ENCODE assay signal across 14 mouse cellular contexts in genomic region chr7:141340476-141340875, GRCm38 (mm10). TPM values are rescaled to one million over a fixed set of nuclear protein-coding genes. Genes with fewer than 3 reads are reported as not detected.
A peak's percentile ranks its signal among the peaks of the same experiment; 100 is the strongest.
DNase-seq lines count a peak whose midpoint lies in the region; ATAC-seq and TF ChIP-seq lines count a peak whose summit lies in the region.
"Had no signal": no experiment of that assay in that cellular context is flagged by ENCODE, and none has a peak within 500 bp of the region (broad histone marks: within the 10 kb centered on the region; RNA-seq: fewer than 3 reads in every experiment).

No protein-coding gene starts in this region.

- no peak for ATAC-seq in embryonic facial prominence, embryonic 15.5 days (ENCODE audit: insufficient number of reproducible peaks, low FRiP score, low TSS enrichment, low read depth)
- ATAC-seq in lung, embryonic 16.5 days (ENCODE audit: low read depth) = peak; percentile 53
- no peak for ATAC-seq in monocyte, adult 5-6 weeks (replicated peaks; ENCODE audit: insufficient number of reproducible peaks, low FRiP score, low TSS enrichment, poor library complexity, severe bottlenecking)
- ATAC-seq: forebrain, embryonic 14.5 days had no signal

- no peak for TF ChIP-seq POLR2A in ES-Bruce4 (IDR thresholded peaks at IDR 0.05; ENCODE audit: insufficient read depth, low read length)

- H3K9me3 ChIP-seq in ES-Bruce4 (replicated peaks; ENCODE audit: control insufficient read depth, insufficient read depth, low read length, poor library complexity, severe bottlenecking) = no peaks in the 10 kb centered on the region
- no peaks in the 10 kb centered on the region for H3K9me3 ChIP-seq in embryonic facial prominence, embryonic 15.5 days (replicated peaks)
- no peaks in the 10 kb centered on the region for H3K9me3 ChIP-seq in lung, embryonic 16.5 days (ENCODE audit: control insufficient read depth, low read length)
- H3K9me3 ChIP-seq: hindbrain, embryonic 12.5 days; midbrain, embryonic 12.5 days had no signal

- no peaks in the 10 kb centered on the region for H3K27me3 ChIP-seq in ES-Bruce4 (ENCODE audit: control insufficient read depth, insufficient read depth, low read length, poor library complexity, severe bottlenecking)
- H3K27me3 ChIP-seq in embryonic facial prominence, embryonic 15.5 days = no peaks in the 10 kb centered on the region
- H3K27me3 ChIP-seq in lung, embryonic 16.5 days (ENCODE audit: control insufficient read depth, insufficient read depth, low read depth, low read length) = no peaks in the 10 kb centered on the region; the same call in 1 of the 2 replicates

- no peaks in the 10 kb centered on the region for H3K36me3 ChIP-seq in ES-Bruce4 (ENCODE audit: control insufficient read depth, insufficient read depth, low read length, poor library complexity, severe bottlenecking)
- H3K36me3 ChIP-seq in embryonic facial prominence, embryonic 15.5 days = peaks cover 4% of the 10 kb centered on the region; the same call in 1 of the 2 replicates
- peaks cover 3% of the 10 kb centered on the region; the same call in 1 of the 2 replicates for H3K36me3 ChIP-seq in lung, embryonic 16.5 days (ENCODE audit: control insufficient read depth, insufficient read depth, low read length)

- H3K27ac ChIP-seq in ES-Bruce4 (ENCODE audit: insufficient read depth, low read length) = peak overlapping the region; percentile 1; the same call in 1 of the 2 replicates
- no peak overlapping the region for H3K27ac ChIP-seq in embryonic facial prominence, embryonic 15.5 days (replicated peaks)
- peak overlapping the region; percentile 83 for H3K27ac ChIP-seq in lung, embryonic 16.5 days (ENCODE audit: low read length)
- H3K27ac ChIP-seq: hindbrain, embryonic 12.5 days; midbrain, embryonic 12.5 days had no signal

- no peak for TF ChIP-seq CTCF in ES-Bruce4 (IDR thresholded peaks at IDR 0.05; ENCODE audit: low read depth, low read length)

- H3K9ac ChIP-seq in ES-Bruce4 (ENCODE audit: low read depth, poor library complexity, severe bottlenecking) = no peak overlapping the region
- no peak overlapping the region for H3K9ac ChIP-seq in embryonic facial prominence, embryonic 15.5 days
- H3K9ac ChIP-seq in lung, embryonic 16.5 days (ENCODE audit: low read length) = peak overlapping the region; percentile 63
- H3K9ac ChIP-seq: hindbrain, embryonic 12.5 days; midbrain, embryonic 12.5 days had no signal

- WGBS in embryonic facial prominence, embryonic 15.5 days = 74% methylated on average over 6 of the region's 6 CpGs
- WGBS in lung, embryonic 16.5 days = 57% methylated on average over 6 of the region's 6 CpGs

- H3K4me3 ChIP-seq in ES-Bruce4 (ENCODE audit: low read depth, low read length) = no peak overlapping the region
- H3K4me3 ChIP-seq in embryonic facial prominence, embryonic 15.5 days (replicated peaks) = no peak overlapping the region
- H3K4me3 ChIP-seq in lung, embryonic 16.5 days (ENCODE audit: low read length) = peak overlapping the region; percentile 44
- H3K4me3 ChIP-seq: hindbrain, embryonic 12.5 days; midbrain, embryonic 12.5 days had no signal

- peak overlapping the region; percentile 56; the same call in 1 of the 2 replicates for H3K4me2 ChIP-seq in embryonic facial prominence, embryonic 15.5 days (replicated peaks)
- H3K4me2 ChIP-seq in lung, embryonic 16.5 days (ENCODE audit: low read depth, low read length) = peak overlapping the region; percentile 46
- H3K4me2 ChIP-seq: hindbrain, embryonic 12.5 days; midbrain, embryonic 12.5 days had no signal

- DNase-seq in kidney, postnatal 4 days = peak; percentile 46 to 66
- DNase-seq in spleen, adult 18-20 months = no peak
- DNase-seq in layer of hippocampus, postnatal 10 days (ENCODE audit: low spot score in 2 of 2) = no peak
- no peak for DNase-seq in heart, postnatal 10 days
- DNase-seq: cerebellum, postnatal 14 days; gastrocnemius, postnatal 36 days; layer of hippocampus, postnatal 36 days had no signal

- peaks cover 8% of the 10 kb centered on the region for H3K4me1 ChIP-seq in ES-Bruce4 (ENCODE audit: control insufficient read depth, insufficient read depth, low read length)
- H3K4me1 ChIP-seq in embryonic facial prominence, embryonic 15.5 days = peaks cover 18% of the 10 kb centered on the region
- H3K4me1 ChIP-seq in lung, embryonic 16.5 days (replicated peaks; ENCODE audit: control insufficient read depth, insufficient read depth, low read length) = peaks cover 18% of the 10 kb centered on the region

- intact Hi-C loops in heart, postnatal 10 days (cut with DNase I) = no loop called here

- peak; percentile 88; the same call in 1 of the 2 replicates for TF ChIP-seq EP300 in ES-Bruce4 (IDR thresholded peaks at IDR 0.05; ENCODE audit: insufficient read depth, low read depth, low read length)

RNA-seq across cellular contexts. Expression of gene Eps8l2, which starts 1.8 kb away (rescaled TPM):
- 39.8 and 46.0 TPM in 2 replicates for polyA plus RNA-seq in ES-Bruce4 (2011; ENCODE audit: insufficient read depth, insufficient read length, low read depth, missing spikeins)
- 36.1 and 40.5 TPM in 2 replicates for polyA plus RNA-seq in embryonic facial prominence, embryonic 15.5 days (2015; fragmentation: Nextera tagmentation; extraction: Ambion mirVana)
- polyA plus RNA-seq in lung, embryonic 16.5 days (2015; fragmentation: Nextera tagmentation; extraction: Ambion mirVana) = 37.4 and 42.6 TPM in 2 replicates
- 1 to 10 TPM; 2.3 to 2.4 TPM for total RNA-seq in layer of hippocampus, postnatal 10 days (2021)
- not detected in 3 replicates for total RNA-seq in monocyte, adult 5-6 weeks (2017)
- total RNA-seq in heart, postnatal 10 days (2021) = 1 to 10 TPM; 2.8 to 3.0 TPM

RNA-seq across cellular contexts. Expression of gene Tmem80, which starts 12.9 kb away (rescaled TPM):
- 7.0 and 8.2 TPM in 2 replicates for polyA plus RNA-seq in ES-Bruce4 (2011; ENCODE audit: insufficient read depth, insufficient read length, low read depth, missing spikeins)
- polyA plus RNA-seq in embryonic facial prominence, embryonic 15.5 days (2015; fragmentation: Nextera tagmentation; extraction: Ambion mirVana) = 42.2 and 47.4 TPM in 2 replicates
- polyA plus RNA-seq in lung, embryonic 16.5 days (2015; fragmentation: Nextera tagmentation; extraction: Ambion mirVana) = 45.1 and 50.2 TPM in 2 replicates
- 10 to 100 TPM; 25.7 to 29.8 TPM for total RNA-seq in layer of hippocampus, postnatal 10 days (2021)
- 2.8 to 16.3 TPM (median 7.1 TPM) in 3 replicates for total RNA-seq in monocyte, adult 5-6 weeks (2017)
- 10 to 100 TPM; 13.5 to 14.7 TPM for total RNA-seq in heart, postnatal 10 days (2021)

RNA-seq across cellular contexts. Expression of gene Deaf1, which starts 13.0 kb away (rescaled TPM):
- 79.2 and 79.4 TPM in 2 replicates for polyA plus RNA-seq in ES-Bruce4 (2011; ENCODE audit: insufficient read depth, insufficient read length, low read depth, missing spikeins)
- polyA plus RNA-seq in embryonic facial prominence, embryonic 15.5 days (2015; fragmentation: Nextera tagmentation; extraction: Ambion mirVana) = 73.5 and 82.0 TPM in 2 replicates
- 52.7 and 53.6 TPM in 2 replicates for polyA plus RNA-seq in lung, embryonic 16.5 days (2015; fragmentation: Nextera tagmentation; extraction: Ambion mirVana)
- 100 to 1,000 TPM; 220 to 227 TPM for total RNA-seq in layer of hippocampus, postnatal 10 days (2021)
- 10.2 to 21.2 TPM (median 16.0 TPM) in 3 replicates for total RNA-seq in monocyte, adult 5-6 weeks (2017)
- 10 to 100 TPM; 25.0 to 27.0 TPM for total RNA-seq in heart, postnatal 10 days (2021)

RNA-seq across cellular contexts. Expression of gene Drd4, which starts 48.7 kb away (rescaled TPM):
- polyA plus RNA-seq in ES-Bruce4 (2011; ENCODE audit: insufficient read depth, insufficient read length, low read depth, missing spikeins) = 0.21 and 0.65 TPM in 2 replicates
- polyA plus RNA-seq in embryonic facial prominence, embryonic 15.5 days (2015; fragmentation: Nextera tagmentation; extraction: Ambion mirVana) = 0.76 and 1.1 TPM in 2 replicates
- polyA plus RNA-seq in lung, embryonic 16.5 days (2015; fragmentation: Nextera tagmentation; extraction: Ambion mirVana) = 0.11 and 0.43 TPM in 2 replicates
- total RNA-seq in layer of hippocampus, postnatal 10 days (2021) = under 1 TPM; 0.45 to 0.55 TPM
- total RNA-seq in monocyte, adult 5-6 weeks (2017) = not detected in 3 replicates
- total RNA-seq in heart, postnatal 10 days (2021) = not detected
- total RNA-seq: gastrocnemius, postnatal 36 days had no signal

RNA-seq across cellular contexts. Expression of gene Taldo1, which starts 51.5 kb away (rescaled TPM):
- 210 and 226 TPM in 2 replicates for polyA plus RNA-seq in ES-Bruce4 (2011; ENCODE audit: insufficient read depth, insufficient read length, low read depth, missing spikeins)
- polyA plus RNA-seq in embryonic facial prominence, embryonic 15.5 days (2015; fragmentation: Nextera tagmentation; extraction: Ambion mirVana) = 278 and 280 TPM in 2 replicates
- 279 and 283 TPM in 2 replicates for polyA plus RNA-seq in lung, embryonic 16.5 days (2015; fragmentation: Nextera tagmentation; extraction: Ambion mirVana)
- 100 to 1,000 TPM; 115 to 126 TPM for total RNA-seq in layer of hippocampus, postnatal 10 days (2021)
- 548 to 1,201 TPM (median 1,116 TPM) in 3 replicates for total RNA-seq in monocyte, adult 5-6 weeks (2017)
- 100 to 1,000 TPM; 137 to 155 TPM for total RNA-seq in heart, postnatal 10 days (2021)

Comparison
In these comparisons a context has a peak if more than half of its experiments do, and no peak if none do; other contexts are left out.
1. DNase-seq: peak in kidney, postnatal 4 days (2 of 2); none in spleen, adult 18-20 months (0 of 2), layer of hippocampus, postnatal 10 days (0 of 2) and heart, postnatal 10 days (0 of 2).